Comparison of ENCODE assay signal across 8 mouse cellular contexts in genomic region chr7:100974135-100974903, GRCm38 (mm10). TPM values are rescaled to one million over a fixed set of nuclear protein-coding genes. Genes with fewer than 3 reads are reported as not detected.
DNase-seq lines count a peak whose midpoint lies in the region; ATAC-seq lines count a peak whose summit lies in the region.

Gene P2ry6, minus strand, starts transcription at chr7:100974649.

- 5% methylated on average over 36 of the region's 36 CpGs for WGBS in heart, embryonic 16.5 days
- WGBS in liver, embryonic 15.5 days (ENCODE audit: insufficient replicate concordance): 8% methylated on average over 36 of the region's 36 CpGs
- WGBS in neural tube, embryonic 14.5 days: 3% methylated on average over 36 of the region's 36 CpGs

- ATAC-seq in heart, embryonic 16.5 days (replicated peaks; ENCODE audit: extremely low read depth, insufficient read depth, low FRiP score): peak; percentile 63
- no peak for ATAC-seq in liver, embryonic 15.5 days (ENCODE audit: insufficient read depth)
- ATAC-seq in neural tube, embryonic 14.5 days (ENCODE audit: low read depth): peak; percentile 64
- no peak for ATAC-seq in granulocyte monocyte progenitor cell, adult 5-6 weeks (replicated peaks; ENCODE audit: poor library complexity, severe bottlenecking)

- peaks cover 18% of the 10 kb centered on the region for H3K4me1 ChIP-seq in heart, embryonic 16.5 days (ENCODE audit: control insufficient read depth, insufficient read depth, low read length)
- H3K4me1 ChIP-seq in liver, embryonic 15.5 days (replicated peaks): peaks cover 13% of the 10 kb centered on the region; the same call in 1 of the 2 replicates
- H3K4me1 ChIP-seq in neural tube, embryonic 14.5 days (ENCODE audit: control insufficient read depth, insufficient read depth, low read length): no peaks in the 10 kb centered on the region

- no peaks in the 10 kb centered on the region for H3K9me3 ChIP-seq in heart, embryonic 16.5 days (replicated peaks; ENCODE audit: control insufficient read depth, low read length)
- H3K9me3 ChIP-seq in liver, embryonic 15.5 days (replicated peaks): no peaks in the 10 kb centered on the region
- no peaks in the 10 kb centered on the region for H3K9me3 ChIP-seq in neural tube, embryonic 14.5 days (ENCODE audit: control insufficient read depth, low read length)

- no peaks in the 10 kb centered on the region for H3K36me3 ChIP-seq in heart, embryonic 16.5 days (ENCODE audit: control insufficient read depth, insufficient read depth)
- H3K36me3 ChIP-seq in liver, embryonic 15.5 days (replicated peaks): no peaks in the 10 kb centered on the region
- no peaks in the 10 kb centered on the region for H3K36me3 ChIP-seq in neural tube, embryonic 14.5 days (ENCODE audit: control insufficient read depth, insufficient read depth, low read length)

- peak; percentile 53 for DNase-seq in kidney, postnatal 14 days
- no peak for DNase-seq in kidney, adult 18-20 months
- DNase-seq in adrenal gland, postnatal 25 days: peak; percentile 83
- DNase-seq in left cerebral cortex, adult 18-20 months (ENCODE audit: low spot score in 2 of 2): no peak

- H3K27me3 ChIP-seq in heart, embryonic 16.5 days (ENCODE audit: control insufficient read depth, insufficient read depth, low read length): peaks cover 12% of the 10 kb centered on the region; the same call in 1 of the 2 replicates
- peaks cover 39% of the 10 kb centered on the region for H3K27me3 ChIP-seq in liver, embryonic 15.5 days
- H3K27me3 ChIP-seq in neural tube, embryonic 14.5 days (ENCODE audit: control insufficient read depth, insufficient read depth, low read length): peaks cover 14% of the 10 kb centered on the region; the same call in 1 of the 2 replicates

- H3K27ac ChIP-seq in heart, embryonic 16.5 days (ENCODE audit: low read length): no peak within 1 kb of the TSS
- no peak within 1 kb of the TSS for H3K27ac ChIP-seq in liver, embryonic 15.5 days (replicated peaks)
- H3K27ac ChIP-seq in neural tube, embryonic 14.5 days (ENCODE audit: low read depth, low read length): no peak within 1 kb of the TSS

- peak within 1 kb of the TSS; percentile 75 for H3K4me2 ChIP-seq in heart, embryonic 16.5 days (ENCODE audit: low read depth, low read length)
- H3K4me2 ChIP-seq in liver, embryonic 15.5 days: peak within 1 kb of the TSS; percentile 54
- peak within 1 kb of the TSS; percentile 48 for H3K4me2 ChIP-seq in neural tube, embryonic 14.5 days (ENCODE audit: low read depth, low read length)

- H3K9ac ChIP-seq in heart, embryonic 16.5 days (ENCODE audit: low read length): peak within 1 kb of the TSS; percentile 53
- no peak within 1 kb of the TSS for H3K9ac ChIP-seq in liver, embryonic 15.5 days
- 0 out of 2 replicates have a peak within 1 kb of the TSS, but pooled peaks have one; percentile 7 for H3K9ac ChIP-seq in neural tube, embryonic 14.5 days (replicated peaks; ENCODE audit: low read depth, low read length)

- H3K4me3 ChIP-seq in heart, embryonic 16.5 days (ENCODE audit: low read length): peak within 1 kb of the TSS; percentile 42
- H3K4me3 ChIP-seq in liver, embryonic 15.5 days (replicated peaks): peak within 1 kb of the TSS; percentile 22
- H3K4me3 ChIP-seq in neural tube, embryonic 14.5 days (ENCODE audit: low read depth, low read length): peak within 1 kb of the TSS; percentile 19

RNA-seq across cellular contexts. Expression of gene P2ry6, which starts in this region (rescaled TPM):
- 5.8 and 9.5 TPM in 2 replicates for total RNA-seq in adrenal gland, postnatal 25 days (2021)
- polyA plus RNA-seq in heart, embryonic 16.5 days (2015; fragmentation: Nextera tagmentation; extraction: Ambion mirVana): 5.1 and 5.8 TPM in 2 replicates
- 4.1 and 5.0 TPM in 2 replicates for polyA plus RNA-seq in liver, embryonic 15.5 days (2015; fragmentation: Nextera tagmentation; extraction: Ambion mirVana)
- 1.6 and 4.1 TPM in 2 replicates for polyA plus RNA-seq in neural tube, embryonic 14.5 days (2014; fragmentation: Nextera tagmentation; extraction: Ambion mirVana)
- total RNA-seq in granulocyte monocyte progenitor cell, adult 5-6 weeks (2014; fragmentation: Nextera tagmentation): not detected in 2 replicates
- 0.17 TPM in 1 of 2 replicates, not detected in the other for total RNA-seq in granulocyte monocyte progenitor cell, adult 5-6 weeks (2017)
- 1 to 10 TPM; 2.6 to 3.0 TPM for total RNA-seq in left cerebral cortex, adult 18-20 months (2021)

Comparison
In these comparisons a context has a peak if more than half of its experiments do, and no peak if none do; other contexts are left out.
1. DNase-seq: peak in kidney, postnatal 14 days (single experiment) and adrenal gland, postnatal 25 days (single experiment); none in kidney, adult 18-20 months (single experiment) and left cerebral cortex, adult 18-20 months (0 of 2).
2. ATAC-seq: peak in heart, embryonic 16.5 days (single experiment) and neural tube, embryonic 14.5 days (single experiment); none in liver, embryonic 15.5 days (single experiment) and granulocyte monocyte progenitor cell, adult 5-6 weeks (single experiment).
3. Peak in every context shown above with its lines, with median percentiles within 50 percentile points of each other: H3K4me2 ChIP-seq and H3K4me3 ChIP-seq.